Mouse (Mus musculus): Measurements from ENCODE around the gene Osbpl5. TPM values are rescaled to one million over a fixed set of nuclear protein-coding genes. Genes with fewer than 3 reads are reported as not detected.

Gene Osbpl5
- polyA plus RNA-seq, 1 experiment: 20.6 TPM

GRCm38 (mm10) chr7:143768267-143768666 is 11.5 kb upstream of the Osbpl5 start:
- WGBS: 66% methylated on average over 6 of the region's 6 CpGs
- no peaks in the 10 kb centered on the region for H3K27me3 ChIP-seq (ENCODE audit: control insufficient read depth, insufficient read depth, low read length)

GRCm38 (mm10) chr7:143766893-143767292 is 10.1 kb upstream of the Osbpl5 start, which contains the start of gene Mrgprg:
Mrgprg (minus strand) TSS chr7:143766993.
- WGBS: 92% methylated on average over 6 of the region's 6 CpGs

More at GRCm38 (mm10) chr7:143768267-143768666, 11.5 kb upstream of the Osbpl5 start:
- no peak for DNase-seq
- H3K4me3 ChIP-seq (ENCODE audit: control insufficient read depth, insufficient read depth, low read length): no peak overlapping the region
- no peak overlapping the region for H3K27ac ChIP-seq (ENCODE audit: control insufficient read depth, insufficient read depth, low read length)
- H3K36me3 ChIP-seq (ENCODE audit: control insufficient read depth, insufficient read depth, low read length): no peaks in the 10 kb centered on the region
- TF ChIP-seq CTCF (IDR thresholded peaks at IDR 0.05; ENCODE audit: borderline replicate concordance, control insufficient read depth, extremely low read depth, insufficient read depth, low read length, poor library complexity): no peak
- no peak for TF ChIP-seq POLR2A (IDR thresholded peaks at IDR 0.05; ENCODE audit: control insufficient read depth, extremely low read depth, insufficient read depth, low read length, poor library complexity)
- peaks cover 17% of the 10 kb centered on the region for H3K4me1 ChIP-seq (replicated peaks; ENCODE audit: control insufficient read depth, insufficient read depth, low read length)

GRCm38 (mm10) chr7:143764876-143765530 is 8.2 kb upstream of the Osbpl5 start:
- H3K4me3 ChIP-seq (ENCODE audit: control insufficient read depth, insufficient read depth, low read length): no peak overlapping the region
- H3K27me3 ChIP-seq (ENCODE audit: control insufficient read depth, insufficient read depth, low read length): no peaks in the 10 kb centered on the region
- H3K36me3 ChIP-seq (ENCODE audit: control insufficient read depth, insufficient read depth, low read length): no peaks in the 10 kb centered on the region
- H3K27ac ChIP-seq (ENCODE audit: control insufficient read depth, insufficient read depth, low read length): no peak overlapping the region
- TF ChIP-seq POLR2A (IDR thresholded peaks at IDR 0.05; ENCODE audit: control insufficient read depth, extremely low read depth, insufficient read depth, low read length, poor library complexity): no peak
- no peak for TF ChIP-seq CTCF (IDR thresholded peaks at IDR 0.05; ENCODE audit: borderline replicate concordance, control insufficient read depth, extremely low read depth, insufficient read depth, low read length, poor library complexity)
- 19% methylated on average over 19 of the region's 19 CpGs for WGBS
- DNase-seq: peak; percentile 40
- H3K4me1 ChIP-seq (replicated peaks; ENCODE audit: control insufficient read depth, insufficient read depth, low read length): peaks cover 17% of the 10 kb centered on the region

More at GRCm38 (mm10) chr7:143766893-143767292, 10.1 kb upstream of the Osbpl5 start, which contains the start of gene Mrgprg:
- Histone ChIP-seq H3K36me3 (ENCODE audit: control insufficient read depth, insufficient read depth, low read length) (no peaks in the 10 kb centered on the region), H3K4me3 (ENCODE audit: control insufficient read depth, insufficient read depth, low read length) (no peak within 1 kb of the TSS), H3K27me3 (ENCODE audit: control insufficient read depth, insufficient read depth, low read length) (no peaks in the 10 kb centered on the region), H3K27ac (ENCODE audit: control insufficient read depth, insufficient read depth, low read length) (no peak within 1 kb of the TSS), H3K4me1 (replicated peaks; ENCODE audit: control insufficient read depth, insufficient read depth, low read length) (peaks cover 17% of the 10 kb centered on the region)
- DNase-seq: no peak
- TF ChIP-seq POLR2A (IDR thresholded peaks at IDR 0.05; ENCODE audit: control insufficient read depth, extremely low read depth, insufficient read depth, low read length, poor library complexity): no peak
- no peak for TF ChIP-seq CTCF (IDR thresholded peaks at IDR 0.05; ENCODE audit: borderline replicate concordance, control insufficient read depth, extremely low read depth, insufficient read depth, low read length, poor library complexity)

DNA sequence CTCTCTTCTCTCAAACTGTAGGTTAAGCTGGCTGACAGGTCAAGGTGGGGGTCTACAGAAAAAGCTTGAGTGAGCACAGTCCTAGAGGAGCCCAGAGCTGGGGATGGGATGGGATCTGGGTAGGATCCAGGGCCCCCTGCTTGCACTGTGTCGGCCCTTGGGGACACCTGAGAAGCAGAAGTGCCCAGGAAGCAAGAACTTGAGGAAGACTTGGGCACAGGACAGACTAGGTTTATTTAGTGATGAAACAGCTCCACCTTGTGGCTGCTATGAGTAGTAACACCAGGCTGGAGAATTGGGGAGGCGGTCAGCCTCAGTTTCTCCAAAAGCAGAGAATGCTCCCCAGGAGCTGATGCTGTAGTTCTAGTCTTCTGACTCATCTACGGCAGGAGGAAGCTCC is 7.0 kb upstream of the Osbpl5 start:
- DNase-seq: no peak
- Histone ChIP-seq H3K36me3 (ENCODE audit: control insufficient read depth, insufficient read depth, low read length) (no peaks in the 10 kb centered on the region), H3K27ac (ENCODE audit: control insufficient read depth, insufficient read depth, low read length) (no peak overlapping the region), H3K4me3 (ENCODE audit: control insufficient read depth, insufficient read depth, low read length) (no peak overlapping the region), H3K27me3 (ENCODE audit: control insufficient read depth, insufficient read depth, low read length) (no peaks in the 10 kb centered on the region), H3K4me1 (replicated peaks; ENCODE audit: control insufficient read depth, insufficient read depth, low read length) (peaks cover 17% of the 10 kb centered on the region)
- TF ChIP-seq CTCF (IDR thresholded peaks at IDR 0.05; ENCODE audit: borderline replicate concordance, control insufficient read depth, extremely low read depth, insufficient read depth, low read length, poor library complexity) (0 out of 2 replicates have a peak, but pooled peaks have one; percentile 52), POLR2A (IDR thresholded peaks at IDR 0.05; ENCODE audit: control insufficient read depth, extremely low read depth, insufficient read depth, low read length, poor library complexity) (no peak)
- 13% methylated on average over 3 of the region's 3 CpGs for WGBS

GRCm38 (mm10) chr7:143758956-143759355 is 2.2 kb upstream of the Osbpl5 start:
- TF ChIP-seq POLR2A (IDR thresholded peaks at IDR 0.05; ENCODE audit: control insufficient read depth, extremely low read depth, insufficient read depth, low read length, poor library complexity) (no peak), CTCF (IDR thresholded peaks at IDR 0.05; ENCODE audit: borderline replicate concordance, control insufficient read depth, extremely low read depth, insufficient read depth, low read length, poor library complexity) (no peak)
- no peak overlapping the region for H3K27ac ChIP-seq (ENCODE audit: control insufficient read depth, insufficient read depth, low read length)
- DNase-seq: no peak
- 89% methylated on average over 3 of the region's 3 CpGs for WGBS
- H3K4me1 ChIP-seq (replicated peaks; ENCODE audit: control insufficient read depth, insufficient read depth, low read length): peaks cover 11% of the 10 kb centered on the region
- no peak overlapping the region for H3K4me3 ChIP-seq (ENCODE audit: control insufficient read depth, insufficient read depth, low read length)
- no peaks in the 10 kb centered on the region for H3K36me3 ChIP-seq (ENCODE audit: control insufficient read depth, insufficient read depth, low read length)
- no peaks in the 10 kb centered on the region for H3K27me3 ChIP-seq (ENCODE audit: control insufficient read depth, insufficient read depth, low read length)

DNA sequence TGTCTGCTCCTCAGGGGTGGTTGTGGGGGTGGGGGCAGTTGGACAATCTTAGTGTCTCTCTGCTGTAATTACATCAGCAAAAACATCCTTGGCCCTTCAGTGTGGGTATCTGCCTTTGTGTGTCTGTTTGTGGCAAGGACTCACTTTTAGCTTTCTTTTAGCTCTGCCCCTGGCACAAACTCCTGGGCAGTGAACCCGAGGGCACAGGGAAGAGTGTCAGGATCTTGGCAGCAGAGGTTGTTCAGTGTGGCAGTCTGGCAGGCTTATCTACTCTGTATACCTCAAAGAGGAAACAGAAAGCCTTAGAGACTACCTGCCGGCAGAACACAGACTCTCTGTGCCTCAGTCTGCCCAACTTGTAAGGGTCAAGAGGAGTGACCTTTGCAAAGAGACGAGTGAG is 911 bp upstream of the Osbpl5 start:
- no peak overlapping the region for H3K4me3 ChIP-seq (ENCODE audit: control insufficient read depth, insufficient read depth, low read length)
- H3K4me1 ChIP-seq (replicated peaks; ENCODE audit: control insufficient read depth, insufficient read depth, low read length): peaks cover 11% of the 10 kb centered on the region
- no peaks in the 10 kb centered on the region for H3K36me3 ChIP-seq (ENCODE audit: control insufficient read depth, insufficient read depth, low read length)
- TF ChIP-seq POLR2A (IDR thresholded peaks at IDR 0.05; ENCODE audit: control insufficient read depth, extremely low read depth, insufficient read depth, low read length, poor library complexity): no peak
- TF ChIP-seq CTCF (IDR thresholded peaks at IDR 0.05; ENCODE audit: borderline replicate concordance, control insufficient read depth, extremely low read depth, insufficient read depth, low read length, poor library complexity): no peak
- DNase-seq: no peak
- H3K27me3 ChIP-seq (ENCODE audit: control insufficient read depth, insufficient read depth, low read length): no peaks in the 10 kb centered on the region
- no peak overlapping the region for H3K27ac ChIP-seq (ENCODE audit: control insufficient read depth, insufficient read depth, low read length)
- WGBS: 46% methylated on average over 3 of the region's 3 CpGs

All from thymus, adult 2 months (tissue).